Mouse (Mus musculus) retina, postnatal 1 day (tissue): Measurements from ENCODE around the gene D11Wsu47e.

Experiments
- DNase-seq: peaks from one replicate; pipeline ENCODE4 v3.0.0-alpha.2; 2012

D11Wsu47e gene

DNA sequence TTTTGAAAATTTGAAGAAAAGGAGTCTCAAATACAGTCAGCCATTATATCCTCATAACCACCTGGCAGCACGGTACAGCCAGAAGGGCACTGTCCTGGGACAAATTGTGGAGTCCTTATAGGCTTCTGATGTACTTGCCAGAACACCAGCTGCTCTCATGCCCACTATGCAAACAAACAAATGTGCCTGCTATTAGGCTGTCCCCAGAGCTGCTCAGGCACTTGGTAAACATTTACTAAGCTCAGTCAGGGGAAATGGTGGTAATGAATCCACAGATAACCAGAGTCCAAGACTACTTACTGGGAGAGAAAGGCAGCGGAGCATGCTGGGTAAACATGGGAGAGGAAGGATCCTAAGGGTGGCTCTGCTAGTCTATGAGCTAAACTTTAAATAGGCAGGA, 17.1 kb upstream of the D11Wsu47e start:
- DNase-seq, result no peak

DNA sequence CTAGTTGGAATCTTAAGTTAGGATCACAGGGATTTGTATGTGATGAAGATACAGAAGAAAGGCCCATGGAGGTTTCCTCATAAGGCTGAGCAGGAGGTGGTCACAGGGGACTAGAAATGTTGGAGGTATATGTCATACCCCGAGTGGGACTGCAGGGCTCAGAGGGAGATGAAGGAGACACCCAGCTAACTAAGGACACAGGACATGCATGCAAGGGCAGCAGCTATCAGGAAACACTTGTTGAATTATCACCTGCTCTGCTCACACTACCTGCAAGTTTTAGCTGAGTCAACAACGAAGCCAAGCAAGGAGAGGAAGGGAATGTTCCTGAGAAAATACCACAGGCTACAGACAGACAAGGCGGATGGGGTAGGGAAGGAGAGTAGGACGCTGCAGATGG, 16.5 kb upstream of the D11Wsu47e start:
- DNase-seq, result no peak

DNA sequence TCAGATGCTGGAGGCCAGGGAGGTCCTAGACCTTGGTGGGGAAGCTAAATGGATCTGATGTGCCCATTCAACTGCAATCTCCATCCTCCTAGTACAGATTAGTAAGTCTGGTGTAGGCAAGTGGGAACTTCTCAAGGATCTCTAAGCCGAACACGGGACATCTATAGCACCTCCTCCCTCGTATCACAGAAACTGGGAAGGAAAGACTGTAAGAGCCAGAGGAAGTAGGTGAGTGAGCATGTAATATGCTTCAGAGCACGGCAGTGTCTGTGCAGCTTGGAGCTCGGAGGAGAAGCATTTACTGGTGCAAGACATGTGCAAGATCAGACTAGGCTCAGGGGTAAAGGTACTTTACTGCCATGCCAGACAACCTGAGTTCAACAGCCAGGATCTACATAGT, 15.4 kb upstream of the D11Wsu47e start:
- no peak for DNase-seq

DNA sequence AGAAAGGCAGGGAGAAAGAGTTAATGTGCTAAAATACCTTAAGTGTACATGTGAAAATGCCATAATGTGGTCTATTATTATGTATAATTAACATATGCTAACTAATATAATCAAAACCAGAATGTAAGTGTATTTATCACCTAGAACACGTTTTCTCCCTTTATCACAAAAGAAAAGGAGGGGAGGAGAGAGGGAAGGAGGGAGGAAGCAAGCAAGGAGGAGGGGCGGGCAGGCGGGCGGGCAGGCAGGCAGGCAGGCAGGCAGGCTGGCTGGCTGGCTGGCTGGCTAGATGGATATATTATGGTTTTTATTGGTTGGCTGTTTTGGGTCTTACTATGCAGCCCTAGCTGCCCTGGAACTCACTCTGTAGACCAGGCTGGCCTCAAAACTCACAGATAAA, 14.5 kb upstream of the D11Wsu47e start:
- DNase-seq, result no peak

DNA sequence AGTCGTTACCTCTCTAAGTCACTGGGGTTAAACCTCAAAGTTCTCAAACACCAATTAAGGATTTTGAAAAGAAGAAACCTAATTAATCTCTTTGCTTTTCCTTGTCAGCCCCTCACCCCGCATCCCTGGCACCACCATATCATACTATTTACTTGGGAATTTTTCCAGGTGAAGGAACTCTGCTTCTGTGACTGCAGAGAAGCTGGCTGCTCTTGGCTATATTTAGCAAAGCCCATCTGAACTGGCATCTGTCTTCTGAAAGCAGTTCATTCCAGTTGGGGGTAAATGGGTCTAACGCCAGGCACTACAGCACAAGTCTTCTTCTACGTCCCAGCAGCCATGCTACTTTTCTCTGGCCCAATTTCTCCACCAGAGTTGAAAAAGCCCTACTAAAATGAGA, 10.6 kb upstream of the D11Wsu47e start:
- DNase-seq, result no peak

DNA sequence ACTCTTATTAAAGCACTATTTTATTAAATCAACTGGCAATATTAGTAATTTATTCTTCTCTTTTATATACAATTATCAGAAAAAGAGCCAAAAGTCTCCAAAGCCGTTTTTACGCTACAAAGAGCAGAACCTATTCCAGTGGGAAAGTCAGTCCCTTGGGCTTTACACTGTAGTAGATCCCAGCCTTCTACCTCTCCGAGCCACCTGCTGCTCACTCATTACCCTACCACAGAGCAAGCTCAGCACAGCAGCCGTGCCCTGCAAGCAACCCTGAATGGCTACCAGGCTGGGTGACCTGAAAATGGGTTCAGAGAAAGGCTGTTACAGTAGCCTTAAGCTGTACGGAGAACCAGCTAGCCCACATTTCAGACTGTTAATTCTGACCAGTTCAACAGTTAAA, 9.6 kb upstream of the D11Wsu47e start:
- DNase-seq, result no peak

DNA sequence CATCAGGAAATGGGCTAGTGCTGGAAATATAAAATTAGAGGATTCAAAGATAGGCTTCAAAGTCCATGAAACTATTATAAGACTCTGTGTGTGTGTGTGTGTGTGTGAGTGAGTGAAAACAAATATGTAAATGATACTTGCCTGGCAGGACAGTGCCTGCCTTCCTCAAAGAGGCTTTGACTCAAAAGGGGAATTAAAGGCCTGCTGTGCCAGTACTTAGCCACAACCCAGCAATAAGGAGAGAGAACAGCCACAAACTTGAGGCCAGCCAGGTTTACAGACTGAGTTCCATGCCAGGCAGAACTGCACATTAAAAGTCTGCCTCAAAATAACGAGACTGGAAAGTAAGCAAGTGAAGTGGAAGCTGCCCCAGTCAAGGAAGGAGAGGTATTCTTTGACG, 7.4 kb upstream of the D11Wsu47e start:
- DNase-seq, result no peak

DNA sequence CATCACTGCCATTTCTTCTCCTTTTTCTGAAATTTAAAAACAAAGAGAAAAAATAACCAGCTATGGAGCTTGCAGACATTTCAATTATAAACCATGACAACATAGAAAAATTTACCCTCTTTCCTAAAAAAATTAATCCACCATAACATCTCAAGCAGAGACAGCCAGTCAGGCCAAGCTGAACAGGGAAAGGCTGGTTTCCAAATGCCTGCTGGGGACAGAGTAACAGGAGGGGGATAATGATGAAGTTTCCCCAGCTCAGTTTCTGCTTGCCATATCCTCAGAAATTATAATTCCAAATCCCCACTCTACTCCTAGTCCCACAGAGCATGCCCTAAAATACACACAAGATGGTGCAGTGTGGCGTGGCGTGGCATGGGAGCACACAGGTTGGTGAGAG, 6.8 kb upstream of the D11Wsu47e start:
- no peak for DNase-seq

DNA sequence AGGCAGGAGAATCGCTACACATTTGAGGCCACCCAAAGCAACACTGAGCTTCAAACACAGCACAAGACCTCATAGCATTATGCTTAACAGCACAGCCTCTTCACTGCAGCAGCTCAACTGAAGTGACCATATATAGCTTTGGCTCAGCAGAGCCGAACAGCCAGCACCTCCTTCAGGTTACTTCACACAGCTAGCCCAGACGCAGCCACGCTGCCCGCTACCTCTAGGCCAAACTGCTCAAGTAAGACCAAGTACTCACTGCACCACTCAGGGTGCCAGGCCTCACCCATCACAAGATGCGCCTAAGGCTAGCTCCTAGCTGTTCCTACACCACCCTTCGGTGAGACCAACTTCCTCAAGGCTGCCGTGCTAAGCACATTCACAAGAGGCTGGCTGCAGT, 5.8 kb upstream of the D11Wsu47e start:
- DNase-seq, result no peak

DNA sequence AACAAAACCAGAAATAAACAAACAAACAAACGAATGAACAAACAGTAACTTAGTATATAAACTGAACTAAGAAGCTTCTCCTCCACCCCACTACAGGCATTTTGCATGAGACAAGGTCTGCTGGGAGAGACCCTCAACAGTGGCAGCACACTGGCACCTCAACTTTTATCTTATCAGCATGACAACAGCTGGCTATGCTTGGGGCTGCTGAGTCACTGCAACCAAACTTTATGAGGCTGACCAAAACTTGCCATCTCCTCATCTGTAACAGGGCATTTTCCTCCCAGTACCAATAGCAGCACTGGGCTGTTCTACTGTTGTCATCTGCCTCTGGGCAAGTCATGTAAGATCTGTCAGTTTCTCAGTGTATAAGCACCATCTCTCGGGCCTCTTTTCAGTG, 3.3 kb upstream of the D11Wsu47e start:
- DNase-seq, result no peak

DNA sequence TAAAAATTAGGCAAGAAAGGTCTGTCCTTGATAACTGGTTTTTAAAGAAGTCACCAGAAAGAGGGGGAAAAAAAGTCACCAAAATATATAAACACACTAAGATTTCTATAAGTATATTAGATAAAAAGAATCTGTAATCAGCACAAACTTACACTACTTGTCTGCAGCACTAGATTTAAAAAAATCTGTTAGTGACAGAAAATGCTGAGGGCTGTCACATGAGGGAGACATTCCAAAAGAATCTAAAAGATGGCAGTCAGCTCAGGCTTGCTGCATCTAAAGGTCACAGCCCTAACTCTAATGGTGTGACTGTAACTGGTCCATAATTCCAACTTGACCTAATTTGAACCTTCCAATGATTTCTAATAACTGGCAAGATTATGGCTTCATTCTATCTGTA, 2.2 kb upstream of the D11Wsu47e start:
- DNase-seq, result peak; percentile 15

DNA sequence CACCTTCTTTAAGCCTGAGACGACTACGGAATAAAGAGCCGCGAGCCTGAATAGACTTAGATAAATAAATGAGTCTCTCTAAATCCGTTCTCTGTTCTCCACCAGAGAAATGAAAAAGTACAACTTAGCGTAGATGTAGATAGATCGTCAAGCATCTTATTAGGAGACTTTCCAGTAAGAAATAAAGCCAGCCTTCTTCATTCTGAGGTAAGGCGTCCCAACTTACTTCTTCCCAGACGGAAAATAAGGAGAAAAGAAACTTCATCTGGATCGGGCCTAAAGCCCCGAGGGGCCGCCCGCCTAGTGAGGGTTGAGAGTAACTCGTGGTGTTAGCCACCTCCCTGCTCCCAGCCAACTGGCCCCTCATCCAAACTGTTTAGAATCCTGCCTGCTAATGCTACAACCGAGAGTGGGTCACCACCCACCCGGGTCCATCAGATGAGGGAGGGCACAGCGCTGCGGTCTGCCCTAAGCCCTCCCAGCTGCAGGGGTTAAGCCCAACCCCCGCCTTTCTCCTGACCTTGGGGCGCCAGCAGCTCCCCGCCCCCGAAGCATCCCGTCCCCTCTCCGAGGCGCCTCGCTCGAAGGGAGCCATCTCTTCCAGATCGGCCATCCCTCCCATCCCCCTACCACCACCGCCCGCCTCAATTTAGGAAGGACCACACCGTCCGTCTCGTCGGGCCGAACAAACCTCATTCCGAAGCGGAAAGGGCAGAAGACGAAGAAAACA, 1.1 kb upstream of the D11Wsu47e start:
- peak; percentile 84 for DNase-seq

DNA sequence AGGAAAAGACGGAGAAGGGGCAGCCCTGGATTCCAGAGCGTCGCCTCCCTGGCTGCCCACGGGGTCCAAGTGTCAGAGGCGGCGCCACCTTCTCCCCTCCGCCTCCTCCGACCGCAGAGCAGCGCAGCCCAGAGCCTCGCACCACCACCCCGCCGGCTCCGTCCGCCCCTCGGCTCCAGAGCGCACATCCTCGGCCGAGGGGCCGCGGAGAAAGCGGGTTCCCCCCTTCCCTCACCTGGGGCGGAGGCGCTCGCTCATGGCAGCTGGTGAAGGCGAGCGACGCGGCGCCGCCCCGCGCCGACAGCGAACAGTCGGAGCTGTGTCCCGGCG, 620 bp upstream of the D11Wsu47e start:
- no peak for DNase-seq

DNA sequence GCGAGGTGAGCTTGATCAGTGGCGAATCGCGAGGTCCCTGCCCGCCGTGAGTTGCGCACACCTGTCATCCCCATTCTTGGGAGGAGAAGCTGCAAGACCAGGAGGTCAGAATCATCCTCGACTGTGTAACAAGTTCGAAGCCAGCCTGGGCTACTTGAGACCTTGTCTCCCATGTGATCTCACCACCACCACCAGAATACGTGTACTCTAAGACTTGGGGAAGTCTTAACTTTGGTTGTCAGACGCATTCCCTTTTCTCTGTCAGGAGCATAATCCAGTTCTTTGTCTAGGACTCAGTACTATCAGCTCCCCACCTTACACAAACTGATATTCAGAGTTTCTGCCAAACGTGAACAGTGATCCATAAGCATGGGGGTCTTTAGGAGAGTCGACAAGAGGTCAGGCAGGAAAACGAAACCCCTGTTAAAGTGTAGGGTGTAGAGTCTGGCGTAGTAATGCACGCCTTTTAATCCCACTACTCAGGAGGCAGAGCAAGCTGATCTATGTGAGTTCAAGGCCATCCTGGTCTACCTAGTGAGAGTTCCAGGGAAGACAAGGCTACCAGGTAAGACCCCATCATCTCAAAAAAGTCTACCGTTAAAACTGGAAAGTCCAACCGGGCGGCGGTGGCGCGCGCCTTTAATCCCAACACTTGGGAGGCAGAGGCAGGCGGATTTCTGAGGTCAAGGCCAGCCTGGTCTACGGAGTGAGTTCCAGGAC, 655 bp downstream of the D11Wsu47e start:
- DNase-seq, result no peak

DNA sequence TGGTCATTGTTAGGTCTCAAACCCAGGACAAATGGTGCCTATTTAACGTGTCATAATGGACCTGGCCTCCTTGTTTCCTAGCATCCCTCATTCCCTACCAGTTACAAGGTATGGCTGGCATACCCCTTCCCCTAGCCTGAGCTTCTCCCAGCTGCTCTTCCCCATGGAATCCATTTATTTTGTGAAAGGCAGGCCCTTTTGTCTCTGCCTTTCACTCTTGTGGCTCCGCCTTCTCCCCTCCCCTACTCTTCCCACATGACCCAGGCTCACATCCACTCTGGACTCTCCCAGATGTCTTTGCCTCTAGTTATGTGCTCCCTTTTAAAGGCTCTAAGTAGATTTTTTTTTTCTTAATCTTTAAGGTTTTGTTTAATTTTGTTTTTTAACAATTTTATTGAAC, 2.8 kb downstream of the D11Wsu47e start:
- peak; percentile 63 for DNase-seq

DNA sequence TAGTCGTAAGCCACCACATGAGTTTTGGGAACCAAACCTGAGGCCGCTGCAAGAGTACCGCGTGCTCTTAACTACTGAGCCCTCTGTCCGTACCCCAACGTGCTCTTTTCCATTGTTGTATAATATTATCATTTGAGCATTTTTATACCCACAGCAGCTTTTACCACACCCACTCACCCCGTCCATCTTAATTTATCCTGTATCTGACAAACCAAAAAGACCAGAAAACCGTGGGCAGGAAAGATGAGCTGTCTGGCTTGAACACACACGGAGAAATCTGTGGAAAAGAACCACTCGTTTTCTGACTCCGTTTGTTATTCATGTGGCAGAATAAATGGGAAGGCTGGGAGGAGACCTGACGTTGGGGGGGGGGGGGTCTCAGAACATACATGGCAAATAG, 6.3 kb downstream of the D11Wsu47e start:
- no peak for DNase-seq

DNA sequence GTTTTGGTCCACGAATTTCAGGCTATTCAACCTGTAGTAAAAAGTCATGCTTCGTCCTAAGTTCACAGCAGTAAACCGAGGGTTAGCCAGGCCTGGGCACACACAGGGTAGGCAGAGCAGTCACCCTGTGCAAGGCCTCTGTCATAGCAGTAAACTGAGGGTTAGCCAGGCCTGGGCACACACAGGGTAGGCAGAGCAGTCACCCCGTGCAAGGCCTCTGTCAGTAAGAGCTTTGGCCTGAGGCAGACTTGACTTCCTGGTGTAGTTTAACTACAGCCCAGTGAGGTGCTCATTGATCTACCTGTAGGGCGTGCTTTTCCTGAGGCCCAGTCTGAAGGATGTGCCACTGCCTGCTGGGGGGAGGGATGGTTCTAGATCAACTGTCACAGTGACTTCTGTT, 7.1 kb downstream of the D11Wsu47e start:
- no peak for DNase-seq

DNA sequence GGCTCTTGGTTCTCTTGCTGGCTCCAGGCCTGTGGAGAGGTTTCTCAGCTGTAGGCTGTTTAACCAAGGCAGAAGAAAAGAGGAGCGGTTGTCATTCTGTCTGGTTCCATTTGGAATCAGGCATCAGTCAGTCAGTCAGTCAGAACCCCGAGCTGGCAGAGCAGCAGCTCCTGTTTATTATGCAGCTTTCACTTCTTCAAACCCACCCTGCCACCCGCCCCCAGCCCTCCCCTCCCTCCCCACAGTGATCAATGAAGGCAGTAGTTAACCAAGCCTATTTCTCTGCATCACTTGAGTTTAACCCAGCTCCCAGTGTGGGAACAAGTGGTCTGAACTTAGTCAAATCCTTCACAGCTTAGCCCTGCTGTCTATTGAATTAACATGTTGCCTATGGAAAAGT, 7.6 kb downstream of the D11Wsu47e start:
- DNase-seq, result no peak

DNA sequence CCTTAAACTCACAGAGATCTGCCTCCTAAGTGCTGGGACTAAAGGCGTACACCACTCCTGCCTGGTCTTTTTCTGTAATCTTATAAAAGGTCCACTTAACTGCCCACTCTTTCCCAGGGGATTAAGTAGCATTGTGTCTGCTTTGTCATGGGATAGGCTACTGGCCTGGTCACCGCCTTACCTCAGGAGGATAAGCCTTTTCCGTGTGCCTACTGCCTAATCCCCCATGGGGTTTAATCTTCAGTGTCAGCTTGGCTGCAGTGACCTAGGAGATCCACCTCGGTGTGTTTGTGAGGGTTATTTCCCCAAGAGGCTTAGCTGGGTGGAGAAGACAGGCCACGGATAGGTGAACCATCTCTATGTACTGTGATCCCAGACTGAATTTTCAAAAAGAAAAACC, 13.4 kb downstream of the D11Wsu47e start:
- DNase-seq, result peak; percentile 83

DNA sequence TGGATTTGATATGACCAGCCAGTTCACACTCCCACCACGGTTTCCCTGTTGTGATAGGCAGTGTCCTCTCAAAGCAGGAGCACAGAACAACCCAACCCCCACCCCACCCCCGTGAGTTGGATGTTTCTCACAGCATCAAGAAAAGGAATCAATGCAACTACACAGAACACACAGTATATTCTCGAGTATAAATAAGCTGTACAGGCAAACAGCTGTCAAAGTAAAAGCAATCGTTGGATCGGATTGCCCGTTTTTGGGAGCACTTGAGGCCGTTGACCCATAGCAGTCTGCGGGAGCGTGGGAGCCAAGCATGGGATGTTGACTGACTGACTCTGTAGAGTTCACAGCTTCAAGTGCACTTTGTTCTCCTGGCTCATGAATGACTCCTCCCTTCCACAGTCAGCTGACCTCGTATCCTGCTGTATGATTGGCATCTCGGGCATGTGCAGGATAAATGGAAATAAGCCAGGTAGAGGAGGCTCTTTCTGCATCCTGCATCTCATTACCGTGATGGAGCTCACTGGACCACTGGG, 13.9 kb downstream of the D11Wsu47e start:
- DNase-seq, result peak; percentile 36

DNA sequence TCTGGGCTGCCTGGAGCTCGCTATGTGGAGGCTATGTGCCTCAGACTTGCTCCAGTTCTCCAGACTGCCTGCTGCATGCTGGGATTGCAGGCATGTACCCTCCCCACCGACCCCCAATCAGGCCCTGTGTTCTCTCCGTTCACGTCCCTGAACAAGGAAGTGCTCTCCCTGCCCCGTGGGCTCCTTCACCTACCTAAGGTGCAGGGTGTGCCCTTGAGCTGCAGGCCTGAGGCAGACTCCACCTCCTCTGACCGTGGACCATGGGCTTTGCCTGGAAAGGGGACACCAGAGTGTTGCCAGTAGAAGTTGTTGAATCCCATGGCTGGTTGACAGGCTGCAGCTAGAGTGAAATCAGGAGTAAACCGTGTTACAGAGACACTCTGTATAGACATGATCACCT, 15.4 kb downstream of the D11Wsu47e start:
- DNase-seq, result no peak

DNA sequence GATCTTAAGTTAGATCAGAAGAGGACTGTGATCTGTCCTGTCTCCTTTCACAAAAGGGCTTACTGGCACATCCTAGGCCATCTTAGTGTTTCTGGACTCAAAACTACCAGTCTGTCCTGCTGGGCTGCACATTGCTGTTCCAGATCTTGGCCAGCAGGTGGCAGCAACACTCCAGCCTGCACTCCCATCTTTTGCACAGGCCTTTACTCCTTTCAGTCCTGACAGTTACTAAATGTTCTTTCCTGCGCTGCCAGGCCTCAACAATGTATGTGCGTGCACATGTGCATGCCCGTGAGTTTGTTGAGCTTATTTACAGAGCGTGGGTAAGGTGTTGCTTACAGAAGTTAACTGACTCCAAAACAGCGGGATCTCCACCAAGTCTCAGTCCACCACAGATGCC, 19.5 kb downstream of the D11Wsu47e start:
- DNase-seq, result peak; percentile 83

DNA sequence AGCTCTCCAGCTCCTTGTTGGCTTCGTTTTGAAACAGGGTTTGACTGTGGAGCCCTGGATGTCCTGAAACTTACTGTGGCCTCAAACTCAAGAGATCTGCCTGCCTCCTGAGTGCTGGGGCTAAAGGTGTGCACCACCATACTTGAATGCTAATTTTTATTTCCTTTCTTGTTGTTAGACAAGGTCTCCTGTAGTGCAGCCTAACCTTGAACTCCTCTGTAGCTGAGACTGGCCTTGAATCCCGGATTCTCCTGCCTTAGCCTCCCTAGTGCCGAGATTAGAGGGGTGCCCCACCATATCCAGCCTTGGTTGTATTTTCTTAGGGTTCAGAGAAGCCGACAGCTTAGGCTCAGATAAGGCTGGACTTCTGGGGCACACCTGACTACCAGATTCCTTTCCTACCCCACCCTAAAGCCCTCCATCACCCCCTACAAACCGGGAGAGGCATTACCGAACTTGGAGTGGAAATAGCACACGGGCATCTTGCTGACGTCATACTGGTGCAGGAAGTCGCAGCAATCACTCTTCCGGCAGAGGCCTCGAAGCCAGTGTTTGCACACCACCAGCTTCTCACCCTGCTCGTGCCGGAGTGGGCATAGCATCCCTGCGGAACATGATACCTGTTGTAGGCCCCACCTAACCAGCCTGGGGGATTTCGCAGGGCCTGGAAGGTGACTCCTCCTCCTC, 21.9 kb downstream of the D11Wsu47e start:
- no peak for DNase-seq

DNA sequence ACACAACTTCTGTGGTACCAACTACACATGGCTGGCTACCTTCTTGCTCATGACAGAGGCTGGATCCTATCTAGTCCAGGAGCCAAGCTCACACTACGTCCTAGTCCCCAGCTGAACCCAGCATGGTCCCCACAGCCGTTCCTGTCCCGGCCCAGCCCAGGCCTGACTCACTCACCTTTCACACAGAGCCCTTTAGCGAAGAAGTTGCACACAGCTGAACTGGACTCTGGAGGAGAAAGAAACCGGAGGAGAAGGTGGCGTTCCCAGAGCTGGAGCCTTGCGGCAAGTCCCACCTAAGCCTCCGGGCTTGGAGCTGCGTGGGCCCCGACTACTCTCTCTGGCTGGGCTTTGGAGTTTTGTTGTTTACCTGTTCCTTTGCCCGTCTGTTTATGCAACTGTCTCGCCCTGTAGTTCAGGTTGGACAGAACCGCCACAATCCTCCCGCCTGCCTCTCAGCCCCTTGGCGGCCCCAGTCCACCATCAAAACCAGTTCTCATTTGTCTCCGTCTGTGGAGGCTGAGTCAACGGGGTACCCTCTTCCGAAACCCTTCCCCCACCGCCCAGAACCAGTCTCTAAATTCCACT, 24.5 kb downstream of the D11Wsu47e start:
- DNase-seq, result peak; percentile 21
